Mouse (Mus musculus) embryo, embryonic 10.5 days (tissue): ENCODE results near the gene Olfr851.

Experiments used
- DNase-seq: peaks from one replicate; pipeline ENCODE4 v3.0.0-alpha.2; 2015; ENCODE audit warnings: low spot score

The Olfr851 gene

GRCm38 (mm10) chr9:19492995-19493394 is at the start of gene Olfr851:
TSS of gene Olfr851 (plus strand) at chr9:19493295.
- DNase-seq = no peak

- DNase-seq = no peak
Measured at GRCm38 (mm10) chr9:19478148-19478547, 14.9 kb upstream of the Olfr851 start, which contains the start of gene Olfr850. TSS of gene Olfr850 (minus strand) at chr9:19478248.

DNA sequence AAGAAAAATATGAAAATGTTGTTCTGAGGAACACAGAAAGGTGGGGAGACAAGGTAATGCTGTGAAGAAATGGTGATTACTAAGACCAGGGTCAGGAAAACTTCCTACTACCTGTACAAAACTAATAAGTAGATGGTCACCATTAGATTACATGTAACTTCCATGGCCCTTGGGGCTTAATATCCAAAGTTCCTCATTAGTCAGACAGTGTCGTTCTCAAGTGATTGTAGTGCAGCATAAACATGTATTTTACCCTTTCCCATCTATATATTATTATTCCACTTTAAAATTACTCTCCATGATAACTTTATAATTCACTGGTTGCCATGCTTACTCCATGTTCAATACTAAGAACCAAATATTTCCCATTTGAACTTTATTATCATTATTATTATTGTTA is 47.9 kb downstream of the Olfr851 start, which contains the start of gene Olfr853:
Gene Olfr853, minus strand, starts transcription at position 101 of the 400 bp plus-strand sequence.
- DNase-seq = no peak
